In the genomic region with DNA sequence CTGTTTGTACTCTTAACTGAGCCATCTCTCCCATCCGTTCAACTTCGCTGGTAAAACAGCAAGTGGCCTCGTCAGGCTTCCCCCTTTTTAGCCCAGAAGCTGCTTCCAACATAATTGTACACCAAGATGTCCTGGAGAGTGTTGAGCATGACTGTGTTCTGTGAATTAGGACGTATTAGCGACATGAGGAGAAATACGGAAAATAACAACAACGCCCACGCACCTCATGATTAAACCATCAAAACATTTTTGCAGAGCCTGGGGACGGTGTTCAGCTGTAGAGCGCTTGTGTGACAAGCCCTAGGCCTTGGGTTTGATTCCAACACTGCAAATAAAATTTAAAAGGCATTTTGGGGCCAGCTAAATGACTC, we compare ENCODE assay signal across 8 mouse cellular contexts. TPM values are rescaled to one million over a fixed set of nuclear protein-coding genes. Genes with fewer than 3 reads are reported as not detected.
DNase-seq lines count a peak whose midpoint lies in the region; ATAC-seq and TF ChIP-seq lines count a peak whose summit lies in the region.

No protein-coding gene starts in this region.

- peaks cover 2% of the 10 kb centered on the region for H3K79me2 ChIP-seq in heart, adult 2 months (replicated peaks; ENCODE audit: control insufficient read depth, insufficient read depth, low read length)

- peak overlapping the region; percentile 91 for H3K9ac ChIP-seq in heart, adult 2 months (ENCODE audit: low read depth, low read length)
- peak overlapping the region; percentile 83 for H3K9ac ChIP-seq in midbrain, postnatal 0 days (replicated peaks; ENCODE audit: low read length, poor library complexity, severe bottlenecking)

- H3K4me2 ChIP-seq in midbrain, postnatal 0 days (ENCODE audit: low read depth, low read length, poor library complexity, severe bottlenecking), result peak overlapping the region; percentile 78

- H3K9me3 ChIP-seq in midbrain, postnatal 0 days (ENCODE audit: low read length), result no peaks in the 10 kb centered on the region

- H3K4me1 ChIP-seq in heart, adult 2 months (ENCODE audit: control insufficient read depth, insufficient read depth, low read length), result peaks cover 6% of the 10 kb centered on the region
- peaks cover 4% of the 10 kb centered on the region; the same call in 1 of the 2 replicates for H3K4me1 ChIP-seq in midbrain, postnatal 0 days (ENCODE audit: insufficient read depth, low read length)

- DNase-seq in kidney, postnatal 14 days, result peak; percentile 37
- DNase-seq in kidney, postnatal 10 days, result no peak
- DNase-seq in adipocyte (ENCODE audit: low spot score), result peak; percentile 42
- peak in 1 of 2 experiments; percentile 55 for DNase-seq in heart, adult 2 months
- DNase-seq in layer of hippocampus, postnatal 25 days (ENCODE audit: extremely low spot score in 1 of 2, low spot score in 1 of 2), result peak; percentile 16 to 26
- no peak for DNase-seq in midbrain, postnatal 0 days (ENCODE audit: low spot score)
- DNase-seq in yolk sac, embryonic 10.5 days (ENCODE audit: low spot score), result no peak

- TF ChIP-seq POLR2A in heart, adult 2 months (IDR thresholded peaks at IDR 0.05; ENCODE audit: insufficient read depth, low read depth, low read length), result no peak

- TF ChIP-seq CTCF in heart, adult 2 months (IDR thresholded peaks at IDR 0.05), result no peak
- no peak for TF ChIP-seq CTCF in midbrain, postnatal 0 days (IDR thresholded peaks at IDR 0.05)

- intact Hi-C loops in heart, adult 2 months (cut with DNase I), result loop anchor here (2.0 to 5.0 kb wide), 3 partner anchors 77 to 302 kb away; partner anchors contain the start of gene Fes

- H3K4me3 ChIP-seq in heart, adult 2 months, result peak overlapping the region; percentile 91
- H3K4me3 ChIP-seq in midbrain, postnatal 0 days (ENCODE audit: low read depth, low read length), result peak overlapping the region; percentile 92

- ATAC-seq in midbrain, postnatal 0 days (ENCODE audit: low FRiP score), result no peak
- no peak for ATAC-seq in cerebellum, adult (ENCODE audit: insufficient number of reproducible peaks, low FRiP score, low TSS enrichment)

- H3K27me3 ChIP-seq in heart, adult 2 months (ENCODE audit: control insufficient read depth, insufficient read depth, low read length), result no peaks in the 10 kb centered on the region
- H3K27me3 ChIP-seq in midbrain, postnatal 0 days (ENCODE audit: insufficient read depth, low read length), result no peaks in the 10 kb centered on the region

- WGBS in heart, adult 2 months, result 15% methylated on average over 10 of the region's 10 CpGs
- 9% methylated on average over 10 of the region's 10 CpGs for WGBS in midbrain, postnatal 0 days

- no peak for TF ChIP-seq EP300 in heart, adult 2 months (IDR thresholded peaks at IDR 0.05; ENCODE audit: insufficient read depth, low read depth, low read length)

- H3K36me3 ChIP-seq in heart, adult 2 months (ENCODE audit: control insufficient read depth, insufficient read depth, low read length), result no peaks in the 10 kb centered on the region; the same call in 1 of the 2 replicates
- H3K36me3 ChIP-seq in midbrain, postnatal 0 days (ENCODE audit: insufficient read depth, low read length), result no peaks in the 10 kb centered on the region

- peak overlapping the region; percentile 97 for H3K27ac ChIP-seq in heart, adult 2 months
- peak overlapping the region; percentile 94 for H3K27ac ChIP-seq in midbrain, postnatal 0 days (ENCODE audit: low read depth, low read length)

RNA-seq across cellular contexts. Expression of gene Crtc3, which starts 0.5 kb away (rescaled TPM):
- total RNA-seq in heart, adult 2 months (2021), result 10 to 100 TPM; 11.0 to 12.9 TPM
- polyA plus RNA-seq in heart, adult 2 months (2012; rRNA removed), result 11.6 and 14.3 TPM in 2 replicates
- total RNA-seq in layer of hippocampus, postnatal 25 days (2021), result 10 to 100 TPM; 15.5 to 24.9 TPM
- total RNA-seq in midbrain, postnatal 0 days (2014; rRNA removed), result 12.9 and 13.9 TPM in 2 replicates
- polyA plus RNA-seq in midbrain, postnatal 0 days (2015; fragmentation: Nextera tagmentation; extraction: Ambion mirVana), result 13.0 and 13.2 TPM in 2 replicates

Comparison
In these comparisons a context has a peak if more than half of its experiments do, and no peak if none do; other contexts are left out.
1. DNase-seq: peak in kidney, postnatal 14 days (single experiment), adipocyte (single experiment) and layer of hippocampus, postnatal 25 days (2 of 2); none in kidney, postnatal 10 days (single experiment), midbrain, postnatal 0 days (single experiment) and yolk sac, embryonic 10.5 days (single experiment).